Mouse (Mus musculus): ENCODE data around the gene Nrf1.

The Nrf1 gene

GRCm38 (mm10) chr6:30175225-30175917 is 127.6 kb downstream of the Nrf1 start:
- no peak for DNase-seq (ENCODE audit: low spot score in 2 of 2)

- no peak for DNase-seq (ENCODE audit: low spot score in 2 of 2)
Measured at GRCm38 (mm10) chr6:30175918-30176421, 128.2 kb downstream of the Nrf1 start.

- DNase-seq (ENCODE audit: low spot score in 2 of 2), result no peak
Measured at GRCm38 (mm10) chr6:30176496-30176895, 128.7 kb downstream of the Nrf1 start.

- DNase-seq (ENCODE audit: low spot score in 2 of 2), result no peak
Measured at GRCm38 (mm10) chr6:30177305-30177704, 129.5 kb downstream of the Nrf1 start.

- no peak for DNase-seq (ENCODE audit: low spot score in 2 of 2)
Measured at GRCm38 (mm10) chr6:30178023-30178639, 130.3 kb downstream of the Nrf1 start.

- no peak for DNase-seq (ENCODE audit: low spot score in 2 of 2)
Measured at GRCm38 (mm10) chr6:30179046-30179445, 131.3 kb downstream of the Nrf1 start.

GRCm38 (mm10) chr6:30180321-30180720 is 132.5 kb downstream of the Nrf1 start:
- no peak for DNase-seq (ENCODE audit: low spot score in 2 of 2)

GRCm38 (mm10) chr6:30182038-30182437 is 134.2 kb downstream of the Nrf1 start:
- DNase-seq (ENCODE audit: low spot score in 2 of 2), result no peak

- no peak for DNase-seq (ENCODE audit: low spot score in 2 of 2)
Measured at GRCm38 (mm10) chr6:30183624-30184023, 135.8 kb downstream of the Nrf1 start.

GRCm38 (mm10) chr6:30195656-30196055 is 147.9 kb downstream of the Nrf1 start:
- DNase-seq (ENCODE audit: low spot score in 2 of 2), result no peak

GRCm38 (mm10) chr6:30196143-30196542 is 148.4 kb downstream of the Nrf1 start:
- DNase-seq (ENCODE audit: low spot score in 2 of 2), result no peak
